Mouse (Mus musculus) fibroblast of lung, adult 2 months (primary cell): Measurements from ENCODE around the gene Txndc17.
"Not testable (repeated sequence)": the region's sequence is repeated elsewhere in the genome, so short reads cannot be mapped to it uniquely, and the experiment has no call there.

ENCODE experiments used
- DNase-seq: peaks from one replicate; pipeline ENCODE4 v3.0.0-alpha.2; 2011; ENCODE audit warnings: low read depth

Txndc17 gene

GRCm38 (mm10) chr11:72207204-72207833, at the start of gene Txndc17, which contains the start of gene 4933427D14Rik:
Txndc17 (plus strand) TSS chr11:72207547.
4933427D14Rik (minus strand) TSS chr11:72207459.
- DNase-seq, result peak; percentile 63

- no peak for DNase-seq
Measured at GRCm38 (mm10) chr11:72163198-72163597, 44.1 kb upstream of the Txndc17 start.

- no peak for DNase-seq
Measured at GRCm38 (mm10) chr11:72169871-72170270, 37.5 kb upstream of the Txndc17 start.

- not testable (repeated sequence) for DNase-seq
Measured at GRCm38 (mm10) chr11:72171906-72172305, 35.4 kb upstream of the Txndc17 start.

- no peak for DNase-seq
Measured at GRCm38 (mm10) chr11:72173506-72173905, 33.8 kb upstream of the Txndc17 start.

- no peak for DNase-seq
Measured at GRCm38 (mm10) chr11:72174721-72175120, 32.6 kb upstream of the Txndc17 start.

GRCm38 (mm10) chr11:72175966-72176365, 31.4 kb upstream of the Txndc17 start:
- no peak for DNase-seq

GRCm38 (mm10) chr11:72176553-72176952, 30.8 kb upstream of the Txndc17 start:
- no peak for DNase-seq

GRCm38 (mm10) chr11:72180556-72180955, 26.8 kb upstream of the Txndc17 start:
- no peak for DNase-seq

GRCm38 (mm10) chr11:72181136-72181535, 26.2 kb upstream of the Txndc17 start:
- DNase-seq, result no peak

GRCm38 (mm10) chr11:72184252-72184651, 23.1 kb upstream of the Txndc17 start:
- DNase-seq, result no peak

GRCm38 (mm10) chr11:72190857-72191256, 16.5 kb upstream of the Txndc17 start:
- DNase-seq, result no peak

GRCm38 (mm10) chr11:72194259-72194658, 13.1 kb upstream of the Txndc17 start:
- DNase-seq, result no peak

- DNase-seq, result no peak
Measured at GRCm38 (mm10) chr11:72196506-72196905, 10.8 kb upstream of the Txndc17 start.

- no peak for DNase-seq
Measured at GRCm38 (mm10) chr11:72203440-72203839, 3.9 kb upstream of the Txndc17 start.

- DNase-seq, result no peak
Measured at GRCm38 (mm10) chr11:72205256-72205655, 2.1 kb upstream of the Txndc17 start.

GRCm38 (mm10) chr11:72206341-72207203, 775 bp upstream of the Txndc17 start, which contains the start of gene Gm43951:
Gm43951 (minus strand) TSS chr11:72206840.
- DNase-seq, result no peak

GRCm38 (mm10) chr11:72207834-72208377, 559 bp downstream of the Txndc17 start:
- no peak for DNase-seq

GRCm38 (mm10) chr11:72214591-72215409, 7.5 kb downstream of the Txndc17 start:
- DNase-seq, result peak; percentile 90

- DNase-seq, result peak; percentile 50
Measured at GRCm38 (mm10) chr11:72215410-72215797, 8.1 kb downstream of the Txndc17 start, which contains the start of gene Med31. Med31 (minus strand) TSS chr11:72215592.

GRCm38 (mm10) chr11:72217116-72217515, 9.8 kb downstream of the Txndc17 start:
- DNase-seq, result no peak

GRCm38 (mm10) chr11:72221278-72221677, 13.9 kb downstream of the Txndc17 start:
- no peak for DNase-seq
